Mouse (Mus musculus) stomach, postnatal 0 days (tissue): Measurements from ENCODE around the gene Gm3138. TPM values are rescaled to one million over a fixed set of nuclear protein-coding genes. Genes with fewer than 3 reads are reported as not detected.
"Not testable (repeated sequence)": the region's sequence is repeated elsewhere in the genome, so short reads cannot be mapped to it uniquely, and the experiment has no call there.

Experiments
- ATAC-seq: fragments of 200-750 bp; cut with Nextera tagmentation; 2 replicates; pipeline ENCODE4 v1.8.0; 2017; ENCODE audit not compliant: low FRiP score, low TSS enrichment
- DNase-seq: peaks from one replicate; pipeline ENCODE4 v3.0.0-alpha.2; 2016; ENCODE audit warnings: low spot score
- H3K27ac ChIP-seq: fragments of 300-500 bp; sonication (generic); replicated peaks from 2 replicates; pipeline ENCODE4 v1.5.1; 2014; ENCODE audit warnings: mild to moderate bottlenecking, control low read depth
- H3K27me3 ChIP-seq: fragments of 300-500 bp; sonication (generic); 2 replicates; pipeline ENCODE4 v1.6.1; 2014; ENCODE audit warnings: low read length; ENCODE audit not compliant: control insufficient read depth, insufficient read depth
- H3K36me3 ChIP-seq: fragments of 300-500 bp; sonication (generic); 2 replicates; pipeline ENCODE4 v1.6.1; 2014; ENCODE audit warnings: low read length, mixed read lengths; ENCODE audit not compliant: control insufficient read depth, insufficient read depth
- H3K4me1 ChIP-seq: fragments of 300-500 bp; sonication (generic); replicated peaks from 2 replicates; pipeline ENCODE4 v1.6.1; 2014; ENCODE audit warnings: antibody characterized with exemption; ENCODE audit not compliant: control insufficient read depth, insufficient read depth
- H3K4me2 ChIP-seq: fragments of 300-500 bp; sonication (generic); replicated peaks from 2 replicates; pipeline ENCODE4 v1.6.1; 2014; ENCODE audit warnings: low read depth, mild to moderate bottlenecking, control low read depth, moderate library complexity
- H3K4me3 ChIP-seq: fragments of 300-500 bp; sonication (generic); 2 replicates; pipeline ENCODE4 v1.5.1; 2014; ENCODE audit warnings: low read depth, low read length, control low read depth
- H3K9ac ChIP-seq: fragments of 300-500 bp; sonication (generic); 2 replicates; pipeline ENCODE4 v1.6.1; 2014; ENCODE audit warnings: mild to moderate bottlenecking, low read length, control low read depth, mixed read lengths
- H3K9me3 ChIP-seq: fragments of 300-500 bp; sonication (generic); 2 replicates; pipeline ENCODE4 v1.6.1; 2016; ENCODE audit warnings: low read length; ENCODE audit not compliant: control insufficient read depth
- WGBS: fragments of 180-500 bp; shearing (Covaris S2); extraction: QIAGEN DNeasy Blood & Tissue Kit; methylation state at CpG from one replicate; pipeline ENCODE4 v1.1.7; 2014; 5-methylcytosine and 5-hydroxymethylcytosine counted together
- polyA plus RNA-seq: library from polyadenylated mRNA; unstranded; fragments of >200 nt; fragmentation: Nextera tagmentation; extraction: Ambion mirVana; gene quantifications from 2 replicates; pipeline ENCODE4 v1.2.1, GENCODE M21; 2015

The Gm3138 gene
- polyA plus RNA-seq, result not detected in 2 replicates

- not testable (repeated sequence) for H3K36me3 ChIP-seq, H3K4me2 ChIP-seq, H3K27ac ChIP-seq, H3K9me3 ChIP-seq, ATAC-seq, H3K4me3 ChIP-seq, H3K9ac ChIP-seq, DNase-seq, H3K27me3 ChIP-seq, H3K4me1 ChIP-seq
- WGBS, result no CpG with 5 or more reads among the region's 2 CpGs
These were observed at the start of gene Gm3138 for GRCm38 (mm10) chr14:4249331-4249730. Gene Gm3138 (plus strand): TSS chr14:4249631.

DNA sequence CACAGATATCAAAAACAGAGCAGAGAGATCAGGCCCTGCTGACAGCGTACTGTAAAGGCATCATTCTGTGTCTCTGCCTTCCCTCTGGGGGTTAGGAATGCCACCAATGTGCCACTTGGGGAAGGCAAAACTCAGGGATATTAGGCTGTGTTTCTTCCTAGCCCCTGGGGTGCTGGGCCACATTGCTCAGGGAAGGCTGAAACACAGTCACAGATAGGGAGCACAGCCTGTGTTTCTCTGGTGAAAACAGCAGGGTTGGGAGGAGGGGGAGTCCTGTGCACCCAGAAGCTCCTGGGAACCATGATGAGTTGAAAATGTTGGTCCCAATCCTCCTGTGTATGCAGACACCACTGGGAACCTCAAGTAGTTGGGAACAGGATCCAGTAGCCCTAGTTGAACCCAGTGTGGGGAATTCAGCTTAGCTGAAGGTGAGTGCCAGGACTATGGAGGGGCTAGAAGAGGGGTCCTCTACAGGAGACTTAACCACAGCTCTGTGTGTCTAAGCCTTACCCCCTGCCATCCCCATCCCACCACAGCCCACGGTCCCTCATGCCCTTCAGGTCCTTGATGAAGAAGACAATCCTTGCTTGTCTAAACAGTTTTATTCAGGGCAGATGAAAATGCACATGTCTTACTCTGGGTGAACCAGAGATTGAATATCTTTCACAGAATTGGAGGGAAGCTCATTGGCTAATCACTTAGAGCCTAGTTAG lies 20.0 kb downstream of the Gm3138 start:
- ATAC-seq, result not testable (repeated sequence)
- WGBS, result 92% methylated on average over 2 of the region's 2 CpGs

DNA sequence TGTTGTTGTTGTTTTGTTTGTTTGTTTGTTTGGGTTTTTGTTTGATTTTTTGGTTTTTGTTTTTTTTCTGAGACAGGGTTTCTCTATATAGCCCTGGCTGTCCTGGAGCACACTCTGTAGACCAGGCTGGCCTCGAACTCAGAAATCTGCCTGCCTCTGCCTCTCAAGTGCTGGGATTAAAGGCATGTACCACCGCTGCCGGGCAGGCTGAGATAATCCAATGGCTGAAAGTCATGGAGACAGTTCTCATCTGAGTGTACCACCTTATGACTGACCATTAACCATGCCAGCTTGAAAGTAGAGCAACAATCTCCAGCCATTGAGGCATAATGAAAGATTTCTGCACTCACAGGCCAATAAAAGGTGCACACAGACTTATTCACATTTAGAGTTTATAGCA lies 30.4 kb downstream of the Gm3138 start:
- ATAC-seq, H3K4me2 ChIP-seq, H3K4me3 ChIP-seq, H3K27me3 ChIP-seq, H3K9ac ChIP-seq, DNase-seq, H3K9me3 ChIP-seq, H3K27ac ChIP-seq, H3K36me3 ChIP-seq, H3K4me1 ChIP-seq: not testable (repeated sequence)
- 75% methylated on average over 2 of the region's 3 CpGs for WGBS

More for the DNA sequence above, 20.0 kb downstream of the Gm3138 start:
- not testable (repeated sequence) for H3K4me1 ChIP-seq, H3K4me3 ChIP-seq, H3K4me2 ChIP-seq, DNase-seq, H3K27me3 ChIP-seq, H3K9me3 ChIP-seq, H3K36me3 ChIP-seq, H3K27ac ChIP-seq, H3K9ac ChIP-seq

Other genes with a start within 250 kb of the Gm3138 start
- 0.07 and 0.15 TPM in 2 replicates for gene Gm5796, start 225.7 kb upstream of the Gm3138 start, polyA plus RNA-seq
- not detected in 2 replicates for gene Gm3115, start 165.5 kb upstream of the Gm3138 start, polyA plus RNA-seq
- 0.50 TPM in 1 of 2 replicates, not detected in the other for gene Gm8108, start 139.1 kb upstream of the Gm3138 start, polyA plus RNA-seq
- not detected in 2 replicates for gene Gm3127, start 84.6 kb upstream of the Gm3138 start, polyA plus RNA-seq
- 0.10 and 0.22 TPM in 2 replicates for gene Gm2974, start 67.1 kb upstream of the Gm3138 start, polyA plus RNA-seq
- 0.11 TPM in 1 of 2 replicates, not detected in the other for gene Gm3149, start 67.7 kb downstream of the Gm3138 start, polyA plus RNA-seq
- 0.13 TPM in 1 of 2 replicates, not detected in the other for gene 2610042L04Rik, start 85.1 kb downstream of the Gm3138 start, polyA plus RNA-seq
- gene Gm3159, start 147.9 kb downstream of the Gm3138 start, polyA plus RNA-seq, result not detected in 2 replicates
- 0.08 TPM in 1 of 2 replicates, not detected in the other for gene Gm3164, start 165.8 kb downstream of the Gm3138 start, polyA plus RNA-seq
- gene Gm3173, start 181.4 kb downstream of the Gm3138 start, polyA plus RNA-seq, result not detected in 2 replicates
- gene Gm3182, start 232.1 kb downstream of the Gm3138 start, polyA plus RNA-seq, result not detected in 2 replicates